Mouse (Mus musculus): ENCODE results near the gene Dok3.

Gene Dok3

GRCm38 (mm10) chr13:55473961-55474360 is 55.1 kb downstream of the Dok3 start:
- DNase-seq = no peak
